Mouse (Mus musculus): ENCODE data around the gene Atf6b. TPM values are rescaled to one million over a fixed set of nuclear protein-coding genes. Genes with fewer than 3 reads are reported as not detected.

Atf6b gene
- polyA plus RNA-seq, 1 experiment: 31.3 TPM

DNA sequence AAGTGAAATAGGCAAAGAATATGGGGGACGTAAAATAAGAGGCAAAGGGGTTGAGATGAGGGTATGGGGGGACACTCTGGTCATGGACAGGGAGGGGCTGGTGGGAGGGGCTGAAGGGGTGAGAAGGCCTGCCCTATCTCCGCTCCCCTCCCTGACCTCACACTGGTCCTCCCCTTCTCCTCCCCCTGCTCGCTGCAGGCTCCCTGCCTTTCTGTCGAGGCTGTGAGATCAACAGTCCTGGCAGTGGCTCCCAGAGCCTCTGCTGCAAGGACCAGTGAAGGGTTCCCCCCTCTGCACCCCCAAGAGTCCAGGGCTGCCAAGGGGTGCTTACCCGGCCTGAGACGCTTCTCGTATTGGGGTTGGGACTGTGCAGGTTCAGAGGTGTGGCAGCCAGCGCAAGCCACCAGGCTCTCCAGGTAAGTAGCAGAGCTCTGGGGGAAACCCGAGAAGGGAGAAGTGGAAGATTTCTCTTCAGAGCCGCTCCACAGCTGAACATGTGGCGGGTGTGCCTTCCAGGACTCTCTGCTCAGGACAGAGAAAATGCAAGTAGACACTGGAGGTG is 13.4 kb downstream of the Atf6b start:
- no peaks in the 10 kb centered on the region for H3K27me3 ChIP-seq (ENCODE audit: control insufficient read depth, insufficient read depth, low read length, poor library complexity, severe bottlenecking)
- H3K27ac ChIP-seq (ENCODE audit: insufficient read depth, low read length): no peak overlapping the region
- no peaks in the 10 kb centered on the region for H3K9me3 ChIP-seq (replicated peaks; ENCODE audit: control insufficient read depth, insufficient read depth, low read length, poor library complexity, severe bottlenecking)
- H3K4me1 ChIP-seq (ENCODE audit: control insufficient read depth, insufficient read depth, low read length): no peaks in the 10 kb centered on the region
- no peaks in the 10 kb centered on the region for H3K36me3 ChIP-seq (ENCODE audit: control insufficient read depth, insufficient read depth, low read length, poor library complexity, severe bottlenecking)
- no peak for TF ChIP-seq CTCF (IDR thresholded peaks at IDR 0.05; ENCODE audit: low read depth, low read length)
- TF ChIP-seq EP300 (IDR thresholded peaks at IDR 0.05; ENCODE audit: insufficient read depth, low read depth, low read length): no peak
- no peak for TF ChIP-seq POLR2A (IDR thresholded peaks at IDR 0.05; ENCODE audit: insufficient read depth, low read length)
- no peak overlapping the region for H3K9ac ChIP-seq (ENCODE audit: low read depth, poor library complexity, severe bottlenecking)
- H3K4me3 ChIP-seq (ENCODE audit: low read depth, low read length): no peak overlapping the region

DNA sequence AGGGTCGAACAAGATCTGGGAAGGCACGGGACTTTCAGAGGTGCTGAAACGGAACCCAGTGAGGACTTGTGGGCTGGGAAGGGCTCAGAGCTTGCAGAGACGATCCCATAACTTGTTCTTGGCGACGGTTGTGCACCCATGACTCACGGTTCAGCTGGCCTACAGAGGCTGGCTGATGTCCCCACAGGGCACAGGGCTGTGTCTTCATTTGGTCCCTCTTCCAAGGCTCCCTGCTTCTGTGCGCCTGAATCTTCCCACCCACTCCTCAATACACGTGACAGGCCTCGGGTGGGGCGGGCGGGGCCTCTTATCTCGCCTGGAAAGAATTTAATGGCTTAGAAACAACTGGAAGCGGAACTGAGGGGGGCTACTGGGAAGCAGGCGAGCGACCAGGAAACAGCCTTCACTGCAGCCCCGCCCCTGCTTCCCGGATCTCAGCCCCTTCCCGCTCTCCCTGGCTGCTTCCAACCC is 14.2 kb downstream of the Atf6b start:
- TF ChIP-seq POLR2A (IDR thresholded peaks at IDR 0.05; ENCODE audit: insufficient read depth, low read length): no peak
- TF ChIP-seq EP300 (IDR thresholded peaks at IDR 0.05; ENCODE audit: insufficient read depth, low read depth, low read length): no peak
- H3K4me3 ChIP-seq (ENCODE audit: low read depth, low read length): no peak overlapping the region
- no peak overlapping the region for H3K27ac ChIP-seq (ENCODE audit: insufficient read depth, low read length)
- H3K36me3 ChIP-seq (ENCODE audit: control insufficient read depth, insufficient read depth, low read length, poor library complexity, severe bottlenecking): no peaks in the 10 kb centered on the region
- H3K9me3 ChIP-seq (replicated peaks; ENCODE audit: control insufficient read depth, insufficient read depth, low read length, poor library complexity, severe bottlenecking): no peaks in the 10 kb centered on the region
- H3K27me3 ChIP-seq (ENCODE audit: control insufficient read depth, insufficient read depth, low read length, poor library complexity, severe bottlenecking): no peaks in the 10 kb centered on the region
- H3K4me1 ChIP-seq (ENCODE audit: control insufficient read depth, insufficient read depth, low read length): no peaks in the 10 kb centered on the region
- no peak overlapping the region for H3K9ac ChIP-seq (ENCODE audit: low read depth, poor library complexity, severe bottlenecking)

DNA sequence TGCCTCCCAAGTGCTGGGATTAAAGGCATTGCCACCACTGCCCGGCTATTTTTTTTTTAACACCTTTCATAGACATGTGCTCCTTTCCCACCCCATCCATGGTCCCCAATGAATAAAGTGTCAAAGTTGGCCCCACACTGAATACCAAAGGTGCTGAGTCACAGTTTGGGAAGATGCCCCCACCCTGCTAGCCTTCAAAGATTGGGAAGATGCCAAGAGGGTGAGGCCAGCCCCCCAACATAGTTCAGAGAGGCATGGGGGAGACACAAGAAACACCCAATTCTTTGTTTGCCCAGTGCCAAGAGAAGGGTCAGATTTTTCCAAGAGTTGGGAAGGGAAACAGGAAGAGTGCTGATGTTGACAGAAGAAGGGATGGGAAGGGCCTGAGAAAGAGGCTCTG is 15.5 kb downstream of the Atf6b start:
- H3K9me3 ChIP-seq (replicated peaks; ENCODE audit: control insufficient read depth, insufficient read depth, low read length, poor library complexity, severe bottlenecking): no peaks in the 10 kb centered on the region
- H3K27me3 ChIP-seq (ENCODE audit: control insufficient read depth, insufficient read depth, low read length, poor library complexity, severe bottlenecking): no peaks in the 10 kb centered on the region
- H3K4me1 ChIP-seq (ENCODE audit: control insufficient read depth, insufficient read depth, low read length): no peaks in the 10 kb centered on the region
- H3K27ac ChIP-seq (ENCODE audit: insufficient read depth, low read length): no peak overlapping the region
- H3K9ac ChIP-seq (ENCODE audit: low read depth, poor library complexity, severe bottlenecking): no peak overlapping the region
- no peak overlapping the region for H3K4me3 ChIP-seq (ENCODE audit: low read depth, low read length)
- TF ChIP-seq CTCF (IDR thresholded peaks at IDR 0.05; ENCODE audit: low read depth, low read length) (no peak), EP300 (IDR thresholded peaks at IDR 0.05; ENCODE audit: insufficient read depth, low read depth, low read length) (no peak), POLR2A (IDR thresholded peaks at IDR 0.05; ENCODE audit: insufficient read depth, low read length) (no peak)
- no peaks in the 10 kb centered on the region for H3K36me3 ChIP-seq (ENCODE audit: control insufficient read depth, insufficient read depth, low read length, poor library complexity, severe bottlenecking)

DNA sequence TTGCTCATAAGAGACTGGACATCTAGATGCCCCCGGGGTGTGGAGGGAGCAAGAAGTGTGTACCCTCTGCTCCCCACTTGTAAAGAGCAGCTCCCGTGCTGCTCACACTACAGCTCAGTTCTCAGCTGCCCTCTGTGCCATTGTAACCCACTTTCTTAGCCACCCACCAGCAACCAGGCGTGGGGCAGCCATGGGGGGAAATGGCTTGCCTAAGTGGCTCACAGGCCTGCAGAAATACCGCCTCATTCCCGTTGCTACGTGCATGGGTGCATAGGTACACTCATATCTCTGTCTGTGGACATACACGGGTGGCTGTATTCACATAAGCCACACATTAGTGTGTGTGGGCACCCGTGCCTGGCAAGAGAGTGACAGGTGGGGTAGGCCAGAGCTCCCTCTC is 16.0 kb downstream of the Atf6b start:
- TF ChIP-seq EP300 (IDR thresholded peaks at IDR 0.05; ENCODE audit: insufficient read depth, low read depth, low read length) (no peak), CTCF (IDR thresholded peaks at IDR 0.05; ENCODE audit: low read depth, low read length) (no peak), POLR2A (IDR thresholded peaks at IDR 0.05; ENCODE audit: insufficient read depth, low read length) (no peak)
- Histone ChIP-seq H3K9ac (ENCODE audit: low read depth, poor library complexity, severe bottlenecking) (no peak overlapping the region), H3K27me3 (ENCODE audit: control insufficient read depth, insufficient read depth, low read length, poor library complexity, severe bottlenecking) (no peaks in the 10 kb centered on the region), H3K4me3 (ENCODE audit: low read depth, low read length) (no peak overlapping the region), H3K4me1 (ENCODE audit: control insufficient read depth, insufficient read depth, low read length) (no peaks in the 10 kb centered on the region), H3K36me3 (ENCODE audit: control insufficient read depth, insufficient read depth, low read length, poor library complexity, severe bottlenecking) (no peaks in the 10 kb centered on the region), H3K27ac (ENCODE audit: insufficient read depth, low read length) (no peak overlapping the region), H3K9me3 (replicated peaks; ENCODE audit: control insufficient read depth, insufficient read depth, low read length, poor library complexity, severe bottlenecking) (no peaks in the 10 kb centered on the region)

DNA sequence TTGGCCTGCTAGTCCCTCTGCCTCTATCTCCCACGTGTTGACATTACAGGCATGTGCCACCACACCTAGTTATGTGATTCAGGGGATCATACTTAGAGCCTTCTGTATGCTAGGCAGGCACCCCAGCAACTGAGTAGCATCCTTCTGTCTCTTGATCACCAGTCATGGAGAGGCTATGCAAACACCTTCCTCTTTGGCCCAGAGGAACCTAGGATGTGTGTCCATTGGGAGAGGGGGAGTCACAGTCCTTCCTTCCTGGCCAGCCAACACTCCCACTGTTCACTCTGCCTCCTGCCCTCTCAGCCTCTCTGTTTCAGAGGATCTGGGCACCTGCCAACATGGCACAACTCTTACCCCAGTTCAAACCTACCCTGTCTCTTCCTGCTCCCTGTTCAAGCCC is 16.6 kb downstream of the Atf6b start:
- H3K36me3 ChIP-seq (ENCODE audit: control insufficient read depth, insufficient read depth, low read length, poor library complexity, severe bottlenecking): no peaks in the 10 kb centered on the region
- H3K9me3 ChIP-seq (replicated peaks; ENCODE audit: control insufficient read depth, insufficient read depth, low read length, poor library complexity, severe bottlenecking): no peaks in the 10 kb centered on the region
- H3K9ac ChIP-seq (ENCODE audit: low read depth, poor library complexity, severe bottlenecking): no peak overlapping the region
- no peak overlapping the region for H3K27ac ChIP-seq (ENCODE audit: insufficient read depth, low read length)
- no peaks in the 10 kb centered on the region for H3K27me3 ChIP-seq (ENCODE audit: control insufficient read depth, insufficient read depth, low read length, poor library complexity, severe bottlenecking)
- TF ChIP-seq EP300 (IDR thresholded peaks at IDR 0.05; ENCODE audit: insufficient read depth, low read depth, low read length): no peak
- no peak for TF ChIP-seq POLR2A (IDR thresholded peaks at IDR 0.05; ENCODE audit: insufficient read depth, low read length)
- no peak overlapping the region for H3K4me3 ChIP-seq (ENCODE audit: low read depth, low read length)
- H3K4me1 ChIP-seq (ENCODE audit: control insufficient read depth, insufficient read depth, low read length): no peaks in the 10 kb centered on the region

DNA sequence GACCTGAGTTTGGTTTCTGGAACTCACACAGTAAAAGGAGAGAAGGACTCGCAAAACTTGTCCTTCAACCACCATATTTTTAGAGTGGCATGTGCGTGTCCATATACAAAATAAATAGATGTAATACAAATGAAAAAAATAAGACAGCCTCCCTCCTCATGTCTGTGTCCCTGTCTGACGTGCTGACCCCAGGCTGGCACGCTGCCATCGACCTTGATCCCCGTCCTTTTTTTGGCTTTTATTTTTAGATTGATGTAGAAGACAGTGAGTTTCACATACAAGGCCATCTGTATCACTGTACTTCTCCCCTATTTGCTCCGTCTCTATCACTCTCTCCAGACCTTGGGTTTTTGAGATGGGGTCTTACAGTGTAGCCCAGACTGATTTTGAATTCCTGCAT is 17.5 kb downstream of the Atf6b start:
- TF ChIP-seq EP300 (IDR thresholded peaks at IDR 0.05; ENCODE audit: insufficient read depth, low read depth, low read length) (no peak), CTCF (IDR thresholded peaks at IDR 0.05; ENCODE audit: low read depth, low read length) (no peak), POLR2A (IDR thresholded peaks at IDR 0.05; ENCODE audit: insufficient read depth, low read length) (no peak)
- H3K9me3 ChIP-seq (replicated peaks; ENCODE audit: control insufficient read depth, insufficient read depth, low read length, poor library complexity, severe bottlenecking): no peaks in the 10 kb centered on the region
- H3K27ac ChIP-seq (ENCODE audit: insufficient read depth, low read length): no peak overlapping the region
- no peaks in the 10 kb centered on the region for H3K4me1 ChIP-seq (ENCODE audit: control insufficient read depth, insufficient read depth, low read length)
- no peak overlapping the region for H3K9ac ChIP-seq (ENCODE audit: low read depth, poor library complexity, severe bottlenecking)
- H3K27me3 ChIP-seq (ENCODE audit: control insufficient read depth, insufficient read depth, low read length, poor library complexity, severe bottlenecking): no peaks in the 10 kb centered on the region
- H3K4me3 ChIP-seq (ENCODE audit: low read depth, low read length): no peak overlapping the region
- no peaks in the 10 kb centered on the region for H3K36me3 ChIP-seq (ENCODE audit: control insufficient read depth, insufficient read depth, low read length, poor library complexity, severe bottlenecking)
